Mouse (Mus musculus): ENCODE measurements around the gene Hnrnpa0. TPM values are rescaled to one million over a fixed set of nuclear protein-coding genes. Genes with fewer than 3 reads are reported as not detected.
A peak's percentile ranks its signal among the peaks of the same experiment; 100 is the strongest.
"Not testable (repeated sequence)": the region's sequence is repeated elsewhere in the genome, so short reads cannot be mapped to it uniquely, and the experiment has no call there.

Gene Hnrnpa0
- polyA plus RNA-seq, 1 experiment from 2014 or later: 13.7 TPM

DNA sequence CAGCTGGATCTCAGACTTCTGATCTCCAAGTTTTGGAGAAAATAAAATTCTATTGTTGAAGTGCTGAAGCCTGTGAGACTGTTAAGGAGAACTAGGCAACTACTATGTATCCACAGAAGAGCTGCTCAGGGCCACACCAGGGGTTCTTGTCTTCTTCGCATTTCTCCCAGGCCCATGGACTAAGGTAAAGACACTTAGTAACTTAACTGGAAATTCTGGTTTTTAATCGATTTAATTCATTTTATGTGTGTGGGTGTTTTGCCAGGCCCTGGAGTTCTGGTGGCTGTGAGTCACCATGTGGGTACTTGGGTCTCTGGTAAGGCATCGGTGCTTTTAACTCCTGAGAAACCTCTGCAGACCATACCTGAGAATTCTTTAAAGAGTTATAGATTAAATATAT is 21.3 kb upstream of the Hnrnpa0 start:
- Histone ChIP-seq H3K4me3 (no peak overlapping the region), H3K27me3 (replicated peaks) (peaks cover 7% of the 10 kb centered on the region; the same call in 1 of the 2 replicates), H3K9ac (no peak overlapping the region), H3K9me3 (replicated peaks) (0 out of 2 replicates have a peak, but pooled peaks cover 4% of the 10 kb centered on the region), H3K4me2 (no peak overlapping the region), H3K36me3 (no peaks in the 10 kb centered on the region), H3K27ac (no peak overlapping the region), H3K4me1 (peaks cover 16% of the 10 kb centered on the region; the same call in 1 of the 2 replicates)
- no peak for ATAC-seq
- 70% methylated on average over 3 of the region's 3 CpGs for WGBS (ENCODE audit: insufficient replicate concordance)

DNA sequence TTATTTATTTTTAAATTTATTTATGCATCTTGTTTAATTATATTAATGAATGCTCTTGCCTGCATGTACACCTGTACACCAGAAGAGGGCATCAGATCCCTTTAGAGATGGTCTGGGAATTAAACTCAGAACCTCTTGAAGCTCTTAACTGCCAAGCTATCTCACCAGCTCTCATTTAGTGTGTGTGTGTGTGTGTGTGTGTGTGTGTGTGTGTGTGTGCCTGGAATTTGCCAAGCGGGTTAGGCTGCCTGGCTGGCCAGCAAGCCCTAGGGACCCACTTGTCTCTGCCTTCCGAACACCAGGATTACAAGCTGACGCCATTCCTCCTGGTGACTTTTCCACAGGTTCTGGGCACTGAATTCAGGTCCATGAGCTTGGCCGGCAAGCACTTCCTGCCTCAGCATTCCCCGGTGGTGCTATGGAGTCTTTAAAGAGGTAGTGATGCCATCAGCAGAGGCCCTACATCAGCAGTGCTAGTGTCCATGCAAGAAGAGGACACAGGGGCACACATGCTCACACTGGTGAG is 20.7 kb upstream of the Hnrnpa0 start:
- Histone ChIP-seq H3K9me3 (replicated peaks) (0 out of 2 replicates have a peak, but pooled peaks cover 4% of the 10 kb centered on the region), H3K4me1 (peaks cover 16% of the 10 kb centered on the region; the same call in 1 of the 2 replicates), H3K36me3 (no peaks in the 10 kb centered on the region), H3K27ac (no peak overlapping the region), H3K27me3 (replicated peaks) (peaks cover 7% of the 10 kb centered on the region; the same call in 1 of the 2 replicates), H3K4me3 (peak overlapping the region; percentile 54), H3K9ac (peak overlapping the region; percentile 30; the same call in 1 of the 2 replicates), H3K4me2 (peak overlapping the region; percentile 76)
- peak; percentile 51; the same call in 1 of the 2 replicates for ATAC-seq
- WGBS (ENCODE audit: insufficient replicate concordance): 46% methylated on average over 5 of the region's 5 CpGs

DNA sequence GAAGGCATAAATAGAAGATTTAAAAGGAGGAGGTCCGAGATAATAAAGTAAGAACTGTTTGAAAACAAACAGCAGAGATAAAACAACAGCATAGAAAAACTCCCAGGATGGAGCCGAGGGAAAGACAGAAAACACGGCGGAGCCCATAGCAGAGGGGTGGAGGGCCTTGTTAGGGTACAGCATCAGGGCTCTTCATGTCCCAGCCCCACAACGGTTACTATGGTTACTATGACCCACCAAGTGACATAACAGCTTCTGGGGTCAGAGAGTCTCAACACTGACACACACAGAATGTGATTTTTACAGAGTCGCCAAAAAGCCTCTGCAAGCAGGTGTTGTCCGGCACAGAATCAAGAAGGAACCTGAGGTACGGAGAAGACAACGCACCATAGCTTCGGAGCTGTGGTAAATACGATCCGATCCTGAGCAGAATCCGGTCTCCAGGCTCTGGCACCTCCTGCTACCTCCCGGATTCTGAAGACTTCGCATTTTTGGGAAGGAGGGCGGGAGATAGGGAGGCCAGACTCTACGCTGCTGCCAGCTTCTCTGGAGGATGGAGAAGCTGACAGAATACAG is 20.0 kb upstream of the Hnrnpa0 start:
- H3K9ac ChIP-seq: peak overlapping the region; percentile 30; the same call in 1 of the 2 replicates

DNA sequence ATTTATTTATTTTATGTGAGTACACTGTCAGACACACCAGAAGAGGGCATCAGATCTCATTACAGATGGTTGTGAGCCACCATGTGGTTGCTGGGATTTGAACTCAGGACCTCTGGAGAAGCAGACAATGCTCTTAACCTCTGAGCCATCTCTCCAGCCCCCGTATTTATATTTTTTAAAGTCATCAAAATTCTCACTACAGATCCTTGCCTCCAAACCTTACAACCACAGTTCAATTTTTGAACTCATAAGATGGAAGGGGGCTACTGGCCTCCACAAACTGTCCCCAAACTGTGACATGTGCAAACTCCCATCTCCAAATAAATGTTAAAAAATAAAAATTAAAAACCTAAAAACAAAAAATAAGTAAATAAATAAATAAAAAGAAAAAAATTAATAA is 19.4 kb upstream of the Hnrnpa0 start:
- Histone ChIP-seq H3K27me3 (replicated peaks) (peaks cover 7% of the 10 kb centered on the region; the same call in 1 of the 2 replicates), H3K36me3 (no peaks in the 10 kb centered on the region), H3K27ac (no peak overlapping the region), H3K4me3 (no peak overlapping the region), H3K9me3 (replicated peaks) (0 out of 2 replicates have a peak, but pooled peaks cover 4% of the 10 kb centered on the region), H3K9ac (no peak overlapping the region), H3K4me1 (peaks cover 16% of the 10 kb centered on the region; the same call in 1 of the 2 replicates), H3K4me2 (peak overlapping the region; percentile 76; the same call in 1 of the 2 replicates)
- WGBS (ENCODE audit: insufficient replicate concordance): 67% methylated on average over 1 of the region's 1 CpGs
- ATAC-seq: no peak

More for the DNA sequence above, 20.0 kb upstream of the Hnrnpa0 start:
- H3K4me1 ChIP-seq: peaks cover 16% of the 10 kb centered on the region; the same call in 1 of the 2 replicates
- H3K27ac ChIP-seq: peak overlapping the region; percentile 59
- ATAC-seq: peak; percentile 90
- H3K9me3 ChIP-seq (replicated peaks): 0 out of 2 replicates have a peak, but pooled peaks cover 4% of the 10 kb centered on the region
- H3K36me3 ChIP-seq: no peaks in the 10 kb centered on the region
- H3K4me3 ChIP-seq: peak overlapping the region; percentile 54
- peak overlapping the region; percentile 76 for H3K4me2 ChIP-seq
- H3K27me3 ChIP-seq (replicated peaks): peaks cover 7% of the 10 kb centered on the region; the same call in 1 of the 2 replicates
- WGBS (ENCODE audit: insufficient replicate concordance): 5% methylated on average over 17 of the region's 17 CpGs

DNA sequence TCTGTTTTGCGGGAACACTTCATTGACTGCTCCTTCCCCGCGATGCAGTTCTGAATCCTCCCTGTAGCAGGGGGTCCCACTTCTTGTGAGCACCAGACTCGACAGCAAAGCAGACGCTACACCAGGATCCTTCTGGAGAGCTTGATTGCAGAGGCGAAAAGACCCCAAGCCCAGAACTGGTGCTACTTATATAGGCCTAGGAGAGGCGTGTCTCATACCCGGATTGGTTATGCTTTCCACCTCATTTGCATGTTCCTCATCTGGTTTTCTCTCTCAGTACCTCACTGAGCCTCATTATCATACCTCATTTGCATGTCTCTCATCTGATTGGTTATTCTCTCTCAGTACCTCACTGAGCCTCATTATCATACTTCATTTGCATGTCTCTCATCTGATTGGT is 18.2 kb upstream of the Hnrnpa0 start:
- H3K4me1 ChIP-seq: peaks cover 16% of the 10 kb centered on the region; the same call in 1 of the 2 replicates
- not testable (repeated sequence) for H3K4me3 ChIP-seq; H3K9ac ChIP-seq; H3K27ac ChIP-seq; H3K36me3 ChIP-seq; H3K27me3 ChIP-seq (replicated peaks); H3K9me3 ChIP-seq (replicated peaks); H3K4me2 ChIP-seq; ATAC-seq
- 90% methylated on average over 8 of the region's 8 CpGs for WGBS (ENCODE audit: insufficient replicate concordance)

DNA sequence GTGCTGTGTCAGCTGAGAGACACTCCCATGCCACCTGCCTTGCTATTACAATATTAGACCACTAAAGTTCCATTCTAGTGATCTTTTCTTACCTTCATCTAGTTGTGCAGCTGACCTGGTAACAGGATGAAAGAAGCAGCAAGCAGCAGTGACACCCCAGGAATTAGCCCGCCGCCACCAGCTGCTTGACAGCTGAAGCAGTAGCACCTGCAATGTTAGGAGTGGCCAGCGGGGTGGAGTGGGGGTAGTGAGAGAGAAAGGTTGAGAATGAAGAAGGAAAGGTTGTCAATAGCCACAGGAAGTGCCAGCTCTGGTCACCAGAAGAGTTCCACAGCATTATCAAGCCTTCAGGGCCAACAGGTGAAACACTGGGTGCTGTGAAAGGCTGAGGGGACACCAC is 3.3 kb upstream of the Hnrnpa0 start:
- no peak overlapping the region for H3K4me3 ChIP-seq
- peaks cover 10% of the 10 kb centered on the region for H3K4me1 ChIP-seq
- H3K27ac ChIP-seq: no peak overlapping the region
- H3K27me3 ChIP-seq (replicated peaks): no peaks in the 10 kb centered on the region
- peaks cover 7% of the 10 kb centered on the region for H3K36me3 ChIP-seq
- no peak overlapping the region for H3K9ac ChIP-seq
- WGBS (ENCODE audit: insufficient replicate concordance): 62% methylated on average over 3 of the region's 3 CpGs
- H3K4me2 ChIP-seq: no peak overlapping the region
- H3K9me3 ChIP-seq (replicated peaks): peaks cover 6% of the 10 kb centered on the region
- no peak for ATAC-seq

DNA sequence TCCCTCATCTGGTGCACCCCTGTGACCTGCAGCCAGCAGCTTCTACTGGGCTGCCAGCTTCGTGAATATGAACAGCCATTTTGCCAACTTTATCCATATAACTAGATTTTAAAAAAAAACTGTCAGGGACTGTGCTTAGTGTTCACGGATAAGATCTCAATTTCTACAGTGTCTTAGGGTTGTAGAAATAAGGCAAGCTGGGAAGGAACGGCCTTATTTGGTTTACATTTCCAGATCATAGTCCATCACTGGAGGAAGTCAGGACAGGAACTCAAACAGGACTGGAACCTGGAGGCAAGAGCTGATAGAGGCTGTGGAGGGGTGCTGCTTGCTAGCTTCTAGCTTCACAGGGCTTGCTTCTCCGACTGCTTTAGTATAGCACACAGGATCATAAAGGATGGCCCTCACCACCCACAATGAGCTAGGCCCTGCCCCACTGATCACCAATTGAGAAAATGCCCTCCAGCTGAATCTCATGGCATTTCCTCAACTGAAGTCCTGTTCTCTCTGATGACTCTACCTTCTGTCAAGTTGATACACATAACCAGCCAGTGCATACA is 1.4 kb upstream of the Hnrnpa0 start:
- Histone ChIP-seq H3K36me3 (peaks cover 23% of the 10 kb centered on the region), H3K27ac (peak overlapping the region; percentile 98), H3K9ac (peak overlapping the region; percentile 100), H3K4me2 (peak overlapping the region; percentile 80), H3K9me3 (replicated peaks) (no peaks in the 10 kb centered on the region), H3K4me1 (peaks cover 24% of the 10 kb centered on the region), H3K27me3 (replicated peaks) (no peaks in the 10 kb centered on the region), H3K4me3 (peak overlapping the region; percentile 97)
- ATAC-seq: no peak; the same call in 1 of the 2 replicates
- 14% methylated on average over 4 of the region's 4 CpGs for WGBS (ENCODE audit: insufficient replicate concordance)

DNA sequence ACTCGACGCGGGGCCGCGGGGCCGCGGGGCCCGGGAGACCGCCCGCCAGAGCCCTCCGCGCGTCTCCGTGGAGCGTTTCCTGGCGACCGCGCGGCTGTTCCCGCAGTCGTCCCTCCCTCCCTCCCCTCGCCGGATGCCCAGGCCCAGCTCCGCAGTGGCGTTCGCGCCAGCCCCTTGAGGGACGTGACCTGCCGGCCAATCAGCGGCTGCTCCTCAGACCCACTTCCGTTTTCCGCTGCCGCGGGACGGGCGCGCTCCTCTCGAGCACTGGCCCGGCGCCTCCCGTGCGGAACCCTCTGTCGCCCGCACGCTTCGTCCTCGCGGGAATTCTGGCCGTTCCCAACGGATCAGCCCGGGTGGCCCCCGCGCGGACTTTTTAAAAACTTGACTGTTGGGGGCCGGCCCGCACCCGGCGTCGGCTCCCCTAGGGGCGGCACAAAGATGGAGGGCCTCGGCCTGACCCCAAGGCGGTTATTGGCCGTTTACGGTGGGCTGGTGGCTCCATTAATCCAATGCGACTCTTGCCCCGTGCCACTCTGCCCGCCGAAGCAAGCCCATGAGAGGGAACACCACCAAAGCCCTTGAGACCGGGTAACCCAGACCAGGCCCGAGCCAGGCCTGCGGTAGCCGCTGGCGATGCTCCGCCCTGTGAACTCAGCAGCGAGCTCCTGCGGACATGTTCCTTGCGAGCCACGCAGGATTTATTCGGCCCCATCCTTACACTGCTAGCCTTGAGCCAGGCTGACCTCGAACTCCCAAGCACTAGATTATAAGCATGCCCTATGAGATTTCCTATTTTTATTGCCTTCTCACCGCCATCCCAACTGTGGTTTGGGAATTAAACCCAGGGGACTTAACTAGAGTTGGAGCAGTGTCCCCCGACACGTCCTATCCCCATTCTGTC is 664 bp upstream of the Hnrnpa0 start:
- peak overlapping the region; percentile 98 for H3K27ac ChIP-seq
- peak overlapping the region; percentile 100 for H3K9ac ChIP-seq
- peaks cover 32% of the 10 kb centered on the region for H3K4me1 ChIP-seq
- no peaks in the 10 kb centered on the region for H3K9me3 ChIP-seq (replicated peaks)
- H3K4me2 ChIP-seq: peak overlapping the region; percentile 80
- under 1% methylated on average over 83 of the region's 83 CpGs for WGBS (ENCODE audit: insufficient replicate concordance)
- no peaks in the 10 kb centered on the region for H3K27me3 ChIP-seq (replicated peaks)
- peak; percentile 94 for ATAC-seq
- H3K4me3 ChIP-seq: peak overlapping the region; percentile 97
- peaks cover 26% of the 10 kb centered on the region for H3K36me3 ChIP-seq

DNA sequence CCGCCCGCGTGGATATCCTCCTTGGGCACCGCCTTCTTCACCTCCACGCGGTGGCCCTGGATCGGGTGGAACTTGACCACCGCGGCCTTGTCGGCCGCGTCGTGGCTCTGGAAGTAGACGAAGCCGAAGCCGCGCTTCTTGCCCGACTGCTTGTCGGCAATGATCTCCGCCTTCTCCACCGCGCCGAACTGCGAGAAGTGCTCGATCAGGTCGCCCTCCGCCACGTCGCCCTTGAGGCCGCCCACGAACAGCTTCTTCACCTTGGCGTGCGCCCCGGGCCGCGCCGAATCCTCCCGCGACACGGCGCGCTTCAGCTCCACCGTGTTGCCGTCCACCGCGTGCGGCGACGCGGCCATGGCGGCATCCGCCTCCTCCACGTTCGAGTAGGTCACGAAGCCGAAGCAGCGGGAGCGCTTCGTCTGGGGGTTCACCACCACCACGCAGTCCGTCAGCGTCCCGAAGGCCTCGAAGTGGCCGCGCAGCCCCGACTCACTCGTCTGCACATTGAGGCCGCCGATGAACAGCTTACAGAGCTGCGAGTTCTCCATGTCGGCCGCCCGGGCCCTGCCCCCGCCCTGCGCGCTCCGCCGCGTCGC is 492 bp downstream of the Hnrnpa0 start:
- peak overlapping the region; percentile 100 for H3K9ac ChIP-seq
- peak overlapping the region; percentile 97 for H3K4me3 ChIP-seq
- H3K27me3 ChIP-seq (replicated peaks): no peaks in the 10 kb centered on the region
- peak overlapping the region; percentile 80 for H3K4me2 ChIP-seq
- H3K27ac ChIP-seq: peak overlapping the region; percentile 98
- no peaks in the 10 kb centered on the region for H3K9me3 ChIP-seq (replicated peaks)
- ATAC-seq: peak; percentile 28
- H3K4me1 ChIP-seq: peaks cover 34% of the 10 kb centered on the region
- H3K36me3 ChIP-seq: peaks cover 26% of the 10 kb centered on the region
- 2% methylated on average over 81 of the region's 81 CpGs for WGBS (ENCODE audit: insufficient replicate concordance)

DNA sequence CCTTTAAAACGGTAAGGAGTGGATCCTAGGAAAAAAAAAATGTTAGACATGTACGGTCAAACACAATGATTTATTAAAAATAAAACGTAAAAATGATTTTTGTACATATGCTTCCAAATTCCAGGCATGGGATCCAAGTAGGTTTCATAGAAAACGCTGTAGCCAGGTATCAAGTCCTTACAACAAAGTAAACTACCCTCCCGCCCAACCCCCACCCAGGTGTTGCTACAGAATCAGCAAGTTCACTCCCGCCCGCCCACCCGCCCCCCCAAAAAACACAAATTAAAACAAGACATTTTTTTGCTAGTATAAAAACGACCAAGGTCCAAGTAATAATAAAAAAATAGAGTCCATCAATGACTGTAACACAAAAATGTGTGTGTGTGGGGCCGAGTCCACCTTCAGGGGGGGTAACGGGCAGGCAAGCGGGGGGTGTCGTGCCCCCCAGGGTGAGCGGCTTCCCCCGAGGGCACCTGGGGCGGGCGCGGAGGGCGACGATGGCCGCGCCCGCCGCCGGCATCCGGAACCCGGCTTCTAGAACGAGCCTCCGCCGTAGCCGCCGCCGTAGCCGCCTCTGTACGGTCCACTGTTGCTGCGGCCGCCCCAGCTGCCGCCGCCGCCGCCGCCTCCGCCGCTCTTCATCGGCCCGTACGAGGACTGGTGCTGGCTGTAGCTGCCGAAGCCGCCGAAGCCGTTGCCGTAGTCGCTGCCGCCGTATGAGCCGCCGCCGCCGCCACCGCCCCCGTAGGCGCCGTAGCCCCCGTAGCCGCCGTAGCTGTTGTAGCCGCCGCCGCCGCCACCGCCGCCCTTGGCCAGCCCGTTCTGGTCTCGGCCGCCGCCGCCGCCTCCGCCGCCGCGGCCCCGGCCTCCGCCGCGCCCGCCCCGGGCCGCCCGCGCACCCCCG is 1.2 kb downstream of the Hnrnpa0 start:
- H3K27me3 ChIP-seq (replicated peaks): no peaks in the 10 kb centered on the region

More for the DNA sequence above, 1.2 kb downstream of the Hnrnpa0 start:
- WGBS (ENCODE audit: insufficient replicate concordance): 1% methylated on average over 39 of the region's 92 CpGs
- Histone ChIP-seq H3K4me1 (peaks cover 34% of the 10 kb centered on the region), H3K36me3 (peaks cover 26% of the 10 kb centered on the region), H3K27ac (peak overlapping the region; percentile 98), H3K9me3 (replicated peaks) (no peaks in the 10 kb centered on the region), H3K9ac (peak overlapping the region; percentile 100), H3K4me3 (peak overlapping the region; percentile 97), H3K4me2 (peak overlapping the region; percentile 80)
- no peak for ATAC-seq

All from liver, embryonic 12.5 days (tissue).